Comparison of ENCODE assay signal across 8 mouse cellular contexts in the genomic region with DNA sequence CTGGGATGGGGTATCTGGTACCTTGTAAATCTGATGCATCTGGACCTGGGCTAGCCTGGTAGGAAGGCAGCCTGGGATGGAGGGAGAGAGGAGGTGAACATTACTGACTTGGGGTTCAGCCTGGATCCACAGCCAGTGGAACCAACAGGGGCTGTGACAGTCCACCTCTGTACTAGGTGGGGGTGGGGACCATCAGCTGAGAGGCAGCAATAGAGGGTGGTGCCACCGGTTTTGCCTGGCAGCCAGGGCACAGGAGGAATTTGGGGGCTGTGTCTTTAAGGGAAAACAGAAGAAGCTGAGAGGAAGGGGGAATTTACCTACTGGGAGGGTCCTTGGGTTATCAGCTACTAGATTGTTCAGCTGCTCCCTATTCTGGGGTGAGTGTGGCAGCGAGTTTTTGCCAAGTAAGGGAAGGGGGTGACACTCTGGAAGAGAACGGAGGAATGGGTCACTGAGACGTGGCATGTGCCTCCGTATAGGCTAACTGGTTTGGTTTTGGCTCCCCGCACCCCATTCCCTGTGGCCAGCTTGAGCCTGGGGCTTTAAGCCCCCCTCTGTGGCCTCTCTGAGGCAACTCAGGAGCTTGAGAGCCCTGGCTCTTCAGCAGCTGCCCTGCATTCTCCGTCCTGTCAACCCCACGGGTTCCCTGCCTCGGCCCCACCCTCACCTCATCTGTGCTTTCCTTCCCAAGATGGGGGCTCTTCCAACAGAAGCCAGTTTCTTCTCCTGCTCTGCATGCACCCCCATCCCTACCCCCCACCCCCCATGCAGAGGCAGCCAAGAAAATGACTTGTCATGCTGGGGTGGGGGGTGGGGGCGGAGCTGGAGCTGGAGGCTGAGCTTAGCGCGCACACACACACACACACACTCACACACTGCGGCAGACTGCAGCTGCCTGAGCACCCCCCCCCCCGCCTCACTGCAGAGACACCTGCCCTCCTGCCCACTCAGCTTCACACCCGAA. TPM values are rescaled to one million over a fixed set of nuclear protein-coding genes. Genes with fewer than 3 reads are reported as not detected.
DNase-seq lines count a peak whose midpoint lies in the region; ATAC-seq and TF ChIP-seq lines count a peak whose summit lies in the region.

No protein-coding gene starts in this region.

- H3K27ac ChIP-seq in embryonic facial prominence, embryonic 15.5 days (replicated peaks) = peak overlapping the region; percentile 61
- peak overlapping the region; percentile 81 for H3K27ac ChIP-seq in hindbrain, embryonic 14.5 days
- no peak overlapping the region for H3K27ac ChIP-seq in liver, embryonic 14.5 days
- H3K27ac ChIP-seq in stomach, embryonic 15.5 days = peak overlapping the region; percentile 71

- H3K9ac ChIP-seq in embryonic facial prominence, embryonic 15.5 days = peak overlapping the region; percentile 4; the same call in 1 of the 2 replicates
- H3K9ac ChIP-seq in hindbrain, embryonic 14.5 days = peak overlapping the region; percentile 64
- H3K9ac ChIP-seq in liver, embryonic 14.5 days (replicated peaks) = no peak overlapping the region
- H3K9ac ChIP-seq in stomach, embryonic 15.5 days = peak overlapping the region; percentile 13

- no peak for TF ChIP-seq CTCF in G1E (IDR thresholded peaks at IDR 0.05; ENCODE audit: low read depth, low read length)
- TF ChIP-seq CTCF in liver, embryonic 14.5 days (IDR thresholded peaks at IDR 0.05; ENCODE audit: low read depth) = no peak

- peak overlapping the region; percentile 82 for H3K4me2 ChIP-seq in embryonic facial prominence, embryonic 15.5 days (replicated peaks)
- H3K4me2 ChIP-seq in hindbrain, embryonic 14.5 days (replicated peaks) = peak overlapping the region; percentile 68
- peak overlapping the region; percentile 11; the same call in 1 of the 2 replicates for H3K4me2 ChIP-seq in liver, embryonic 14.5 days (ENCODE audit: low read depth)
- H3K4me2 ChIP-seq in stomach, embryonic 15.5 days = peak overlapping the region; percentile 77

- peak; percentile 61 for DNase-seq in cerebellum, adult 11 months
- peak; percentile 36 for DNase-seq in G1E (ENCODE audit: low spot score)
- peak; percentile 64 for DNase-seq in hindbrain, embryonic 14.5 days (ENCODE audit: low spot score)
- no peak for DNase-seq in liver, embryonic 14.5 days (ENCODE audit: low read depth in 3 of 3, low spot score in 3 of 3)
- no peak for DNase-seq in urinary bladder, postnatal 4 days (ENCODE audit: low spot score in 2 of 2)

- peaks cover 58% of the 10 kb centered on the region for H3K27me3 ChIP-seq in G1E (ENCODE audit: insufficient read depth, low read length)
- H3K27me3 ChIP-seq in embryonic facial prominence, embryonic 15.5 days = peaks cover 51% of the 10 kb centered on the region
- no peaks in the 10 kb centered on the region for H3K27me3 ChIP-seq in hindbrain, embryonic 14.5 days (ENCODE audit: control insufficient read depth, insufficient read depth, low read length)
- H3K27me3 ChIP-seq in liver, embryonic 14.5 days (ENCODE audit: control insufficient read depth, insufficient read depth, low read length) = peaks cover 85% of the 10 kb centered on the region
- H3K27me3 ChIP-seq in stomach, embryonic 15.5 days (replicated peaks) = peaks cover 12% of the 10 kb centered on the region

- H3K36me3 ChIP-seq in G1E (replicated peaks) = peaks cover 3% of the 10 kb centered on the region
- H3K36me3 ChIP-seq in embryonic facial prominence, embryonic 15.5 days = peaks cover 15% of the 10 kb centered on the region; the same call in 1 of the 2 replicates
- H3K36me3 ChIP-seq in hindbrain, embryonic 14.5 days (replicated peaks; ENCODE audit: control insufficient read depth, insufficient read depth) = peaks cover 19% of the 10 kb centered on the region
- H3K36me3 ChIP-seq in liver, embryonic 14.5 days (replicated peaks; ENCODE audit: control insufficient read depth, insufficient read depth, low read depth) = no peaks in the 10 kb centered on the region
- peaks cover 7% of the 10 kb centered on the region for H3K36me3 ChIP-seq in stomach, embryonic 15.5 days

- H3K4me3 ChIP-seq in G1E (ENCODE audit: low read depth, low read length) = peak overlapping the region; percentile 65
- H3K4me3 ChIP-seq in embryonic facial prominence, embryonic 15.5 days (replicated peaks) = peak overlapping the region; percentile 56
- H3K4me3 ChIP-seq in hindbrain, embryonic 14.5 days (replicated peaks; ENCODE audit: low read length) = peak overlapping the region; percentile 50
- peak overlapping the region; percentile 2 to 15; a peak in 1 of 4 replicates for H3K4me3 ChIP-seq in liver, embryonic 14.5 days (ENCODE audit: insufficient read depth in 1 of 2, low read depth in 2 of 2, low read length in 2 of 2)
- H3K4me3 ChIP-seq in stomach, embryonic 15.5 days (replicated peaks) = peak overlapping the region; percentile 51

- H3K9me3 ChIP-seq in G1E (replicated peaks) = no peaks in the 10 kb centered on the region
- no peaks in the 10 kb centered on the region for H3K9me3 ChIP-seq in embryonic facial prominence, embryonic 15.5 days (replicated peaks)
- no peaks in the 10 kb centered on the region for H3K9me3 ChIP-seq in hindbrain, embryonic 14.5 days (ENCODE audit: control insufficient read depth, low read length)
- no peaks in the 10 kb centered on the region for H3K9me3 ChIP-seq in liver, embryonic 14.5 days (ENCODE audit: control insufficient read depth, low read length)
- no peaks in the 10 kb centered on the region for H3K9me3 ChIP-seq in stomach, embryonic 15.5 days

- no peak for TF ChIP-seq EP300 in liver, embryonic 14.5 days (IDR thresholded peaks at IDR 0.05; ENCODE audit: low read depth)

- no peak; the same call in 1 of the 2 replicates for ATAC-seq in cerebellum, adult (ENCODE audit: insufficient number of reproducible peaks, low FRiP score, low TSS enrichment)
- ATAC-seq in G1E (ENCODE audit: extremely low read depth, insufficient number of reproducible peaks, low FRiP score, poor library complexity, severe bottlenecking) = peak; percentile 30
- ATAC-seq in embryonic facial prominence, embryonic 15.5 days (ENCODE audit: insufficient number of reproducible peaks, low FRiP score, low TSS enrichment, low read depth) = peak; percentile 48
- ATAC-seq in hindbrain, embryonic 14.5 days (ENCODE audit: low FRiP score) = peak; percentile 56
- no peak for ATAC-seq in liver, embryonic 14.5 days (ENCODE audit: insufficient read depth)
- ATAC-seq in stomach, embryonic 15.5 days (ENCODE audit: insufficient read depth, low FRiP score, low read depth) = peak; percentile 9; the same call in 1 of the 2 replicates

- 3% methylated on average over 15 of the region's 15 CpGs for WGBS in embryonic facial prominence, embryonic 15.5 days
- under 1% methylated on average over 15 of the region's 15 CpGs for WGBS in hindbrain, embryonic 14.5 days
- WGBS in liver, embryonic 14.5 days (ENCODE audit: insufficient replicate concordance) = 3% methylated on average over 15 of the region's 15 CpGs
- 2% methylated on average over 15 of the region's 15 CpGs for WGBS in stomach, embryonic 15.5 days

- peaks cover 53% of the 10 kb centered on the region for H3K4me1 ChIP-seq in G1E (ENCODE audit: insufficient read depth, low read depth, low read length)
- peaks cover 43% of the 10 kb centered on the region for H3K4me1 ChIP-seq in embryonic facial prominence, embryonic 15.5 days
- H3K4me1 ChIP-seq in hindbrain, embryonic 14.5 days (replicated peaks; ENCODE audit: control insufficient read depth, insufficient read depth, low read length) = peaks cover 37% of the 10 kb centered on the region
- peaks cover 0 to 6% of the 10 kb centered on the region in 2 experiments; a peak in 1 of 4 replicates for H3K4me1 ChIP-seq in liver, embryonic 14.5 days (replicated peaks; ENCODE audit: control insufficient read depth in 2 of 2, insufficient read depth in 2 of 2, low read length in 1 of 2)
- H3K4me1 ChIP-seq in stomach, embryonic 15.5 days = peaks cover 37% of the 10 kb centered on the region

RNA-seq across cellular contexts. Expression of a gene that starts 6.5 kb away (rescaled TPM):
- 2.5 and 3.3 TPM in 2 replicates for total RNA-seq in G1E (2014; fragmentation: Nextera tagmentation)
- total RNA-seq in G1E (2017) = 0.66 and 2.2 TPM in 2 replicates
- 7.0 and 7.4 TPM in 2 replicates for polyA plus RNA-seq in G1E (2012)
- 5.5 and 6.5 TPM in 2 replicates for polyA plus RNA-seq in embryonic facial prominence, embryonic 15.5 days (2015; fragmentation: Nextera tagmentation; extraction: Ambion mirVana)
- 50.1 and 57.2 TPM in 2 replicates for polyA plus RNA-seq in hindbrain, embryonic 14.5 days (2014; fragmentation: Nextera tagmentation; extraction: Ambion mirVana)
- 0.04 TPM in 2 replicates for polyA plus RNA-seq in liver, embryonic 14.5 days (2012; rRNA removed)
- polyA plus RNA-seq in liver, embryonic 14.5 days (2014; fragmentation: Nextera tagmentation; extraction: Ambion mirVana) = 0.09 TPM in 1 of 2 replicates, not detected in the other
- 4.0 and 5.3 TPM in 2 replicates for polyA plus RNA-seq in stomach, embryonic 15.5 days (2015; fragmentation: Nextera tagmentation; extraction: Ambion mirVana)

RNA-seq across cellular contexts. Expression of a gene that starts 24.7 kb away (rescaled TPM):
- total RNA-seq in G1E (2014; fragmentation: Nextera tagmentation) = 41.1 and 44.1 TPM in 2 replicates
- total RNA-seq in G1E (2017) = 20.1 and 21.6 TPM in 2 replicates
- polyA plus RNA-seq in G1E (2012) = 16.2 and 25.9 TPM in 2 replicates
- 61.0 and 62.1 TPM in 2 replicates for polyA plus RNA-seq in embryonic facial prominence, embryonic 15.5 days (2015; fragmentation: Nextera tagmentation; extraction: Ambion mirVana)
- 165 and 170 TPM in 2 replicates for polyA plus RNA-seq in hindbrain, embryonic 14.5 days (2014; fragmentation: Nextera tagmentation; extraction: Ambion mirVana)
- 16.4 and 17.0 TPM in 2 replicates for polyA plus RNA-seq in liver, embryonic 14.5 days (2012; rRNA removed)
- polyA plus RNA-seq in liver, embryonic 14.5 days (2014; fragmentation: Nextera tagmentation; extraction: Ambion mirVana) = 14.1 and 18.5 TPM in 2 replicates
- polyA plus RNA-seq in stomach, embryonic 15.5 days (2015; fragmentation: Nextera tagmentation; extraction: Ambion mirVana) = 51.9 and 60.6 TPM in 2 replicates

RNA-seq across cellular contexts. Expression of a gene that starts 59.3 kb away (rescaled TPM):
- total RNA-seq in G1E (2014; fragmentation: Nextera tagmentation) = 11.1 and 15.2 TPM in 2 replicates
- 8.4 and 11.3 TPM in 2 replicates for total RNA-seq in G1E (2017)
- 2.0 and 2.6 TPM in 2 replicates for polyA plus RNA-seq in G1E (2012)
- 12.8 TPM in 2 replicates for polyA plus RNA-seq in embryonic facial prominence, embryonic 15.5 days (2015; fragmentation: Nextera tagmentation; extraction: Ambion mirVana)
- polyA plus RNA-seq in hindbrain, embryonic 14.5 days (2014; fragmentation: Nextera tagmentation; extraction: Ambion mirVana) = 18.6 and 19.3 TPM in 2 replicates
- polyA plus RNA-seq in liver, embryonic 14.5 days (2012; rRNA removed) = 3.1 and 4.5 TPM in 2 replicates
- 5.6 and 8.4 TPM in 2 replicates for polyA plus RNA-seq in liver, embryonic 14.5 days (2014; fragmentation: Nextera tagmentation; extraction: Ambion mirVana)
- polyA plus RNA-seq in stomach, embryonic 15.5 days (2015; fragmentation: Nextera tagmentation; extraction: Ambion mirVana) = 16.7 and 18.1 TPM in 2 replicates

Comparison
In these comparisons a context has a peak if more than half of its experiments do, and no peak if none do; other contexts are left out.
1. DNase-seq: peak in cerebellum, adult 11 months (single experiment), G1E (single experiment) and hindbrain, embryonic 14.5 days (single experiment); none in liver, embryonic 14.5 days (0 of 3) and urinary bladder, postnatal 4 days (0 of 2).
2. ATAC-seq: peak in G1E (single experiment), embryonic facial prominence, embryonic 15.5 days (single experiment), hindbrain, embryonic 14.5 days (single experiment) and stomach, embryonic 15.5 days (single experiment); none in cerebellum, adult (single experiment) and liver, embryonic 14.5 days (single experiment).
3. H3K4me3 ChIP-seq: peak in every context shown above with its lines; median percentile 65 in G1E; 56 in embryonic facial prominence, embryonic 15.5 days; 51 in stomach, embryonic 15.5 days; 50 in hindbrain, embryonic 14.5 days; 8 in liver, embryonic 14.5 days.
4. H3K4me2 ChIP-seq: peak in every context shown above with its lines; median percentile 82 in embryonic facial prominence, embryonic 15.5 days; 77 in stomach, embryonic 15.5 days; 68 in hindbrain, embryonic 14.5 days; 11 in liver, embryonic 14.5 days.